Mouse (Mus musculus) inflammation-experienced regulatory T-cells, adult 16 weeks (primary cell): ENCODE results near the gene Rasip1. TPM values are rescaled to one million over a fixed set of nuclear protein-coding genes. Genes with fewer than 3 reads are reported as not detected.

ENCODE experiments used
- polyA plus RNA-seq: library from polyadenylated mRNA; unstranded; fragments of 100-300 nt; shearing (Covaris generic); gene quantifications from one replicate; pipeline ENCODE4 v1.2.1, GENCODE M21; 2017

Gene Rasip1
- polyA plus RNA-seq: 0.65 TPM

DNA sequence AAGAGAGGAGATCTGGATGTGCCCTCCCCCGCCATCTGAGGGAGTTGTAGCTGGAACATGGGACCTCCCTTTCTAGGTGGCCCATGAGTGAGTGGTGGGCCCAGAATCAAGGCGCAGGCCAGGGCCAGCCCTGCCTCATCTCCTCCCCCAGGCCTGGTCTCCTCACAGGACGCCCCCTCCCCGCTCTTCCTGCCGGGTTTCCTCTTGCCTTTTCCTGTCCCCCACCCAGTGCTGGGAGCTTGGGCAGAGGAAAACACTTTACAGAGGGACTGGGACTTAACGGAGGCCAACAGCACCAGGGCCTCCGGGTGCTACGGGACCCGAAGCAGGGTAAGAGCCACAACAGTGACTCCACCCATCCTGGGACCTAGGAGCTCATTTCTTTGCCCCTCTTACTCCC is at the start of gene Rasip1:
TSS of gene Rasip1 (plus strand) at position 228 of the 400 bp plus-strand sequence.

DNA sequence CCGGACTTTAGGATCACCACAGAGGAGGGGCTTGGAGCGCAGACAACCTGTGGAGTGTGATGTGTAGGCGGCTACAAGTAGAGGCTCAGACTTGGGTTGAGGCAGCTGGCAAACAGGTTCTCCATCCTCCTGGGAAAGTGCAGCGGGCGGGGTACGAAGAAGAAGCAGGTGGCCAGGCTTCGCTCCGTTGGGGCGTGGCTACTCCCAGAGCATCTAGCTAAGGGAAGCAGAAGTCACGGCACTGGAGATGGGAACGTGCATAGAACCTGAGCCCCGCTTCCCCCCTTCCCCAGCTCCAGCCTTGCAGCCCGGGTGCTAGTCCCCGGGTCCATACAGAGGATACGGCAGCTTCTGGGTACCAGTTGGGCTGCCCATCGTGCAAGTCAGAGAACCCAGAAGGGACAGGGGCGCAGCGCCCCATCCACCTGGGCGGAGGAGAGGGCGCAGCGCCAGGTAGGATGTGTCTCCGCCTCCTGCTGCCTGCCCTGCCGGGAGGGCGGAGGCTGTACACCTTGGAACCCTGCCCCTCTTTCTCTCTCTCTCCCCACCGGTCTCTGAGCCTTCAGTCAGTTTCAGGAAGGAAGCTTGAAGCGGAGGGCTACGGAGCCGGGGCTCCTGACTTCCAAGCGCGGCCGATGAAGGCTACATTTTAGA is 10.1 kb upstream of the Rasip1 start, which contains the start of gene Fut1:
TSS of gene Fut1 (plus strand) at position 248 of the 654 bp plus-strand sequence.

DNA sequence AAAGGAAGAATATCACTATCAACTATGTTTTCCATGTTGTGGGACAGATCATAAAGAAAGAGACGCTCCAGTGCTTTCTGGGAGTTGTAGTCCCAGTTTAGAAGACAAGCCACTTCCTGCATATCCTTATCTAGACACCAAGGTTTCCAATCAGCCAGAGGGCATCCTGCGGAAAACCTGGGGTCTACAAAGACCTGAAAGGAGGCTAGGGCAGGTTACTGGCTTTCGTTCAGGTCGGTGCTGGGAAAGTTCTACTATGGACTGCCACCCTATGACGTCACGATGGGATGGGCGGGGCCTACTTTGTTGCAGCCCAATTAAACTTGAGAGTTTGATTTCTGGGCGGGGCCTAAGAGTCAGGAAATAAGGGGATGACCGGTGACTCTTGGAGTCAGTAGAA is 5.8 kb upstream of the Rasip1 start, which contains the start of gene Izumo1:
TSS of gene Izumo1 (plus strand) at position 369 of the 400 bp plus-strand sequence.

DNA sequence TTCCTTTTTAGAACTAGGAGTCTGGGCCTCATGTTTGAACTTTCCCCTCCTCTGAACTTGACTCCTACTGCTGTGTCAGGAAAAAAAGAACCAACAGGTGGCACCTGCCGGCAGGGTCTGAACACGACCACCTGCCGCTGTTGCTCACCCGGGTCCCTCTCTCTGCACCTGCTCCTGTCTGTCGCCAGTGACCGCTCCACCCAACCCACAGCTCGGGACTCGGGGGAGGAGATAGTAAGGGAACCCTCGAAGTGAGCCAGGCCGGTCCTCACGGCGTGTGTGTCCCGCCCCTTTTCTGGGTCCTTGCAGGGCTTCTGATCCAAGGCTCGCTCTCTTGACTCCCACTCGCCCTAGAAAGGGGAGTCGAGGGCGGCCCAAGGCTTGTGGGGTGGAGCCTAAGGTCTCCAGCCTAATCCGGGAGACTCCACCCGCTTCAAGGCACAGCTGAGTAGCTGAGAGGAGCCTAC is 12.3 kb downstream of the Rasip1 start, which contains the start of gene Mamstr:
TSS of gene Mamstr (plus strand) at position 417 of the 467 bp plus-strand sequence.

DNA sequence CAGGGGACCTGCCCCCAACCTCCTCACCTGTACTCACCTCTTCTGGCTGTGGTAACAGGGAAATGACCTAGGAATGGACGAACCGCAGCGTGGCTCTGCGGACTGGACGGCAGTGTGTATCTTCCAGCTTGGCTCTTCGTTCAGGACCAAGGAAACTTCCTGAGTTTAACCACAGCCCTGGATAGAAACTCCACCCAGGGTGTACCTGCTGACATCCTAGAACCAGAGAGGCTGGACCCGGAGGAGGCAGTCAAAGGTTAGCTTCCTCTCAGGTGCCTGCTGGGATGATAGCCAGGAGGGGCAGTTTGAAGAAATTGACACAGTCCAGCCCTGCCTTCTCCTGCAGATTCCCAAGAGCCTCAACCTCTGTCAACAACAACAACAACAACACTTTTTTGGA is 38.9 kb downstream of the Rasip1 start, which contains the start of gene Fut2:
TSS of gene Fut2 (minus strand) at position 234 of the 400 bp plus-strand sequence.

DNA sequence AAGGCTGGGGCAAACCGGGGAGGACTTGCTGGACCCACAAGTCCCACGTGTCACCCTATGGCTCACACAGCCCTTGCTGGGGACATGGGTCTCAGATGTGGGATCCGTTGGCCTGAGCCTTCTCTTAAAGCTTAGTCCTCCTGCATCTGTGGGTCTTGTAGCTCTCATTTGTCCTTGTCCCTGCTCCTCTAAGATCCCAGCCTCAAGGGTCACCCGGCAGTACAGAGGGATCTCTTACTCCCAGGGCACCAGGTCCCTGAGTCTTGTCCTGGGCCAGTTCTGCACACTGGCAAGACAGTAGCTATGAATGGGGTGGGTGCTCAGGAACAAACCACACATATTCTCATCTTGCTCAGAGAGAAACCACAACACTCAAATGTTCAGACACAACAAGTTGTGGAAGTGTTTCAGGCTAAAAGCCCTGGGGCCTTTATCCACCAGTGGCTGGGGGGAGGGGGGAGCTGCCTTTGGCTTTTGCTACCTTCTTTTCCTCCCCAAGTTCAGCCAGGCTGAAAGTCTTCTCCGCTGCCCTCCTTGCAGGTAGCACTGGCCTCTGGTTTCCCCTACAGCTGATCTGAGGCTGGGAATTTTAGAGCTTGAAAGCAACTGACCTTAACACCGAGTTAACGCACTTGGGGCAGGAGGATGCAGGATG is 56.2 kb downstream of the Rasip1 start, which contains the start of gene Ntn5:
TSS of gene Ntn5 (plus strand) at position 627 of the 655 bp plus-strand sequence.

Other genes starting within 250 kb of the Rasip1 start
- gene Snrnp70, start 231.7 kb upstream of the Rasip1 start, polyA plus RNA-seq: 227 TPM
- not detected for gene Kcna7, start 221.8 kb upstream of the Rasip1 start, polyA plus RNA-seq
- 0.78 TPM for gene Ntf5, start 213.8 kb upstream of the Rasip1 start, polyA plus RNA-seq
- gene Lhb, start 206.7 kb upstream of the Rasip1 start, polyA plus RNA-seq: not detected
- gene Gys1, start 192.6 kb upstream of the Rasip1 start, polyA plus RNA-seq: 18.4 TPM
- 64.0 TPM for gene Ruvbl2, start 189.4 kb upstream of the Rasip1 start, polyA plus RNA-seq
- gene Ftl1, start 167.6 kb upstream of the Rasip1 start, polyA plus RNA-seq: 2,222 TPM
- gene Bax, start 160.6 kb upstream of the Rasip1 start, polyA plus RNA-seq: 253 TPM
- gene Tulp2, start 145.6 kb upstream of the Rasip1 start, polyA plus RNA-seq: 1.0 TPM
- not detected for gene Gm45808, start 140.7 kb upstream of the Rasip1 start, polyA plus RNA-seq
- 0.95 TPM for gene Dhdh, start 138.7 kb upstream of the Rasip1 start, polyA plus RNA-seq
- 310 TPM for gene Nucb1, start 117.1 kb upstream of the Rasip1 start, polyA plus RNA-seq
- gene Ppp1r15a, start 101.2 kb upstream of the Rasip1 start, polyA plus RNA-seq: 57.1 TPM
- gene Plekha4, start 101.2 kb upstream of the Rasip1 start, polyA plus RNA-seq: 0.71 TPM
- gene Hsd17b14, start 72.6 kb upstream of the Rasip1 start, polyA plus RNA-seq: 1.6 TPM
- gene Bcat2, start 57.3 kb upstream of the Rasip1 start, polyA plus RNA-seq: 68.4 TPM
- gene Fgf21, start 12.0 kb upstream of the Rasip1 start, polyA plus RNA-seq: not detected
- not detected for gene Fut1, start 10.2 kb upstream of the Rasip1 start, polyA plus RNA-seq
- not detected for gene Izumo1, start 5.7 kb upstream of the Rasip1 start, polyA plus RNA-seq
- 0.65 TPM for gene Mamstr, start 12.5 kb downstream of the Rasip1 start, polyA plus RNA-seq
- gene Fut2, start 38.9 kb downstream of the Rasip1 start, polyA plus RNA-seq: 0.12 TPM
- not detected for gene Ntn5, start 56.5 kb downstream of the Rasip1 start, polyA plus RNA-seq
- gene Sec1, start 66.9 kb downstream of the Rasip1 start, polyA plus RNA-seq: 0.20 TPM
- gene Car11, start 72.4 kb downstream of the Rasip1 start, polyA plus RNA-seq: 9.3 TPM
- gene Dbp, start 77.6 kb downstream of the Rasip1 start, polyA plus RNA-seq: 14.7 TPM
- 1,529 TPM for gene Rpl18, start 88.0 kb downstream of the Rasip1 start, polyA plus RNA-seq
- 40.4 TPM for gene Sphk2, start 90.5 kb downstream of the Rasip1 start, polyA plus RNA-seq
- not detected for gene Fam83e, start 93.7 kb downstream of the Rasip1 start, polyA plus RNA-seq
- not detected for gene Spaca4, start 98.3 kb downstream of the Rasip1 start, polyA plus RNA-seq
- 0.13 TPM for gene Lmtk3, start 156.2 kb downstream of the Rasip1 start, polyA plus RNA-seq
- 2.7 TPM for gene Sult2b1, start 157.2 kb downstream of the Rasip1 start, polyA plus RNA-seq
- 45.3 TPM for gene Cyth2, start 187.1 kb downstream of the Rasip1 start, polyA plus RNA-seq
- not detected for gene Kcnj14, start 197.3 kb downstream of the Rasip1 start, polyA plus RNA-seq
- 44.0 TPM for gene Grwd1, start 203.5 kb downstream of the Rasip1 start, polyA plus RNA-seq
- gene Kdelr1, start 245.3 kb downstream of the Rasip1 start, polyA plus RNA-seq: 108 TPM